Comparison of ENCODE assay signal across 17 mouse cellular contexts in the genomic region with DNA sequence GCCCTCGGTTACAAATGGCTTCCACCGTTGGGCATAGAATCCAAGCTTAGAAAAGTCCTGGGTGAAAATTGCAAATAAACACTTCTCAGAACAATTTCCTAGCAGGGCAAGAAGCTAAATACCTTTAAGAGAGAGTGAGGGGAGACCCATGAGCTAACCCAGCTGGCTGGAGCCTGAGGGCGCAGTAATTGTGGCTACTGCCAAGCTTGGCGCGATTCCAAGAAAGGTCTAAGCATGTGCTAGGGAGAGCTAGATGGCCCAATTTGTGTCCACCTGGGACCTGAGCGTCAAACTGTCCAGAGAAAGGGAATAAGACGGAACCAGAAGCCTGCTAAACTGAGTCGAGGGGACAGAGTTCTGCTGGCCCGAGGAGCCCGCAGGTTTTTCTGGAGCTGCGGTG. TPM values are rescaled to one million over a fixed set of nuclear protein-coding genes. Genes with fewer than 3 reads are reported as not detected.
A peak's percentile ranks its signal among the peaks of the same experiment; 100 is the strongest.
DNase-seq lines count a peak whose midpoint lies in the region; ATAC-seq lines count a peak whose summit lies in the region.
"Had no signal": no experiment of that assay in that cellular context is flagged by ENCODE, and none has a peak within 500 bp of the region (broad histone marks: within the 10 kb centered on the region; RNA-seq: fewer than 3 reads in every experiment).

No protein-coding gene starts in this region.

- H3K36me3 ChIP-seq in limb, embryonic 10.5 days, result no peaks in the 10 kb centered on the region
- H3K36me3 ChIP-seq in liver, embryonic 11.5 days (ENCODE audit: control insufficient read depth, insufficient read depth, low read length), result no peaks in the 10 kb centered on the region
- H3K36me3 ChIP-seq: embryonic facial prominence, embryonic 12.5 days; hindbrain, embryonic 12.5 days; lung, embryonic 15.5 days; midbrain, embryonic 13.5 days had no signal

- H3K27ac ChIP-seq in limb, embryonic 10.5 days, result no peak overlapping the region
- no peak overlapping the region for H3K27ac ChIP-seq in liver, embryonic 11.5 days (ENCODE audit: low read depth, low read length)
- H3K27ac ChIP-seq: embryonic facial prominence, embryonic 12.5 days; hindbrain, embryonic 12.5 days; kidney, postnatal 0 days; lung, embryonic 15.5 days; midbrain, embryonic 13.5 days had no signal

- no peak overlapping the region for H3K4me3 ChIP-seq in limb, embryonic 10.5 days
- no peak overlapping the region for H3K4me3 ChIP-seq in liver, embryonic 11.5 days (ENCODE audit: low read depth, low read length)
- H3K4me3 ChIP-seq: embryonic facial prominence, embryonic 12.5 days; hindbrain, embryonic 12.5 days; lung, embryonic 15.5 days; midbrain, embryonic 13.5 days had no signal

- WGBS in limb, embryonic 10.5 days, result 89% methylated on average over 11 of the region's 11 CpGs
- WGBS in liver, embryonic 11.5 days, result 89% methylated on average over 11 of the region's 11 CpGs

- H3K27me3 ChIP-seq in limb, embryonic 10.5 days (ENCODE audit: low read depth, poor library complexity, severe bottlenecking), result no peaks in the 10 kb centered on the region
- H3K27me3 ChIP-seq in liver, embryonic 11.5 days (replicated peaks; ENCODE audit: control insufficient read depth, insufficient read depth, low read length), result no peaks in the 10 kb centered on the region
- H3K27me3 ChIP-seq: embryonic facial prominence, embryonic 12.5 days; hindbrain, embryonic 12.5 days; lung, embryonic 15.5 days; midbrain, embryonic 13.5 days had no signal

- peak; percentile 25 for DNase-seq in cerebellum, adult 9-11 months
- DNase-seq in kidney, postnatal 14 days, result peak; percentile 25
- DNase-seq in kidney, adult 18-20 months, result no peak
- peak; percentile 10 for DNase-seq in brain, adult 2 months (ENCODE audit: low read depth, low spot score)
- DNase-seq in limb, embryonic 10.5 days (ENCODE audit: low spot score), result peak; percentile 44
- DNase-seq in liver, embryonic 11.5 days (ENCODE audit: low spot score), result no peak
- no peak for DNase-seq in lung, postnatal 4 days
- DNase-seq: forebrain, postnatal 0 days; heart, adult 11 months; right cerebral cortex, postnatal 14 days had no signal

- no peak overlapping the region for H3K9ac ChIP-seq in liver, embryonic 11.5 days (ENCODE audit: low read depth, low read length)
- H3K9ac ChIP-seq: embryonic facial prominence, embryonic 12.5 days; forebrain, postnatal 0 days; hindbrain, embryonic 12.5 days; lung, embryonic 15.5 days; midbrain, embryonic 13.5 days had no signal

- H3K4me1 ChIP-seq in limb, embryonic 10.5 days, result peaks cover 14% of the 10 kb centered on the region
- H3K4me1 ChIP-seq in liver, embryonic 11.5 days (replicated peaks; ENCODE audit: control insufficient read depth, insufficient read depth, low read length), result no peaks in the 10 kb centered on the region
- H3K4me1 ChIP-seq: hindbrain, embryonic 12.5 days; midbrain, embryonic 13.5 days had no signal

- no peak for ATAC-seq in cerebellum, adult (ENCODE audit: insufficient number of reproducible peaks, low FRiP score, low TSS enrichment)
- ATAC-seq in liver, embryonic 11.5 days (replicated peaks; ENCODE audit: low FRiP score), result no peak
- ATAC-seq: forebrain, postnatal 0 days; intestine, embryonic 16.5 days; midbrain, embryonic 13.5 days had no signal

- no peaks in the 10 kb centered on the region for H3K9me3 ChIP-seq in limb, embryonic 10.5 days (replicated peaks)
- H3K9me3 ChIP-seq in liver, embryonic 11.5 days (ENCODE audit: control insufficient read depth, low read length), result no peaks in the 10 kb centered on the region
- H3K9me3 ChIP-seq: embryonic facial prominence, embryonic 12.5 days; hindbrain, embryonic 12.5 days; lung, embryonic 15.5 days; midbrain, embryonic 13.5 days had no signal

- H3K4me2 ChIP-seq in liver, embryonic 11.5 days, result no peak overlapping the region
- H3K4me2 ChIP-seq: embryonic facial prominence, embryonic 12.5 days; hindbrain, embryonic 12.5 days; lung, embryonic 15.5 days; midbrain, embryonic 13.5 days had no signal

RNA-seq across cellular contexts. Expression of a gene that starts 7.5 kb away (rescaled TPM):
- 303 and 307 TPM in 2 replicates for polyA plus RNA-seq in limb, embryonic 10.5 days (2016; fragmentation: Nextera tagmentation; extraction: Ambion mirVana)
- 189 and 224 TPM in 2 replicates for polyA plus RNA-seq in liver, embryonic 11.5 days (2014; fragmentation: Nextera tagmentation; extraction: Ambion mirVana)

Comparison
In these comparisons a context has a peak if more than half of its experiments do, and no peak if none do; other contexts are left out.
1. DNase-seq: peak in cerebellum, adult 9-11 months (single experiment), kidney, postnatal 14 days (single experiment), brain, adult 2 months (single experiment) and limb, embryonic 10.5 days (single experiment); none in kidney, adult 18-20 months (single experiment), liver, embryonic 11.5 days (single experiment) and lung, postnatal 4 days (0 of 2).